Mouse (Mus musculus) natural killer cell, adult 2 months (primary cell): ENCODE results near the gene Lancl1.

Source experiments
- DNase-seq, 2 experiments: peaks; one replicate each; pipeline ENCODE4 v3.0.0; 2022; ENCODE audit warnings: low spot score in 2 of 2

Lancl1 gene

DNA sequence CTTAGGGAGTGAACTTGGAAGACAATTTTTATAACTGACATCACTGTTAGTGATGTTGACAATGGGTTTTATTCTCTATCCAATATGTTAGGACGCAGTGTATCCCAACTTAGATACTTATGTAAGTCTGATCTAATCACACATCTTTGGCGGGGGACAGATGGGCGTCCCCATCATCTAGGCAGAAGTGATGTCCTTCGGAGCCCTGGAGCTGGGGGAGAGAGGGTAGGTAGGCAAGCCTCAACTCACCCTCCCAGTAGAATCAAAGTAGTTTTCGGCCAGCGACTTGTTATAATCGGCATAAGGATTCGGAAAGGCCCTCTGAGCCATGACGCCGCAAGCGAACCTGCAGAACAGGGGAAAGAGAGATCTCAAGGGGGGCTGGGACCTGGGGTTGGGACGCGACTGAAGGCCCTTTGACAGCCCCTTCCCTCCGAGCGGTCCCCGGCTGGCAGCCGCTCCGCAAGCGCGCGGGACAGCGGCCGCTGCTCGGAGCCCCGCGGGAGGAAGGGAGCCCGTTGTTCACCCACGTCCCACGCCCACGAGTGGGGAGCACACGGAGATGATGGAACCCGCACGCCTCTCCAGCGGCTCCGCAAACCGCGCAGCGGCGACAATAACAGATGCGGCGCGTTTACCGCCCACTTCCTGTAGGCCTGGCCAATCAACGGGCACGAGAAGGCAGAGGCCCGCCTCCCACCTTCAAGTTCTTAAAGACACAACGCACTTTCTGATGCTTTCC, at the start of gene Lancl1:
Gene Lancl1, minus strand, starts transcription at position 627 of the 742 bp plus-strand sequence.
- peak; percentile 72 to 82 for DNase-seq

DNA sequence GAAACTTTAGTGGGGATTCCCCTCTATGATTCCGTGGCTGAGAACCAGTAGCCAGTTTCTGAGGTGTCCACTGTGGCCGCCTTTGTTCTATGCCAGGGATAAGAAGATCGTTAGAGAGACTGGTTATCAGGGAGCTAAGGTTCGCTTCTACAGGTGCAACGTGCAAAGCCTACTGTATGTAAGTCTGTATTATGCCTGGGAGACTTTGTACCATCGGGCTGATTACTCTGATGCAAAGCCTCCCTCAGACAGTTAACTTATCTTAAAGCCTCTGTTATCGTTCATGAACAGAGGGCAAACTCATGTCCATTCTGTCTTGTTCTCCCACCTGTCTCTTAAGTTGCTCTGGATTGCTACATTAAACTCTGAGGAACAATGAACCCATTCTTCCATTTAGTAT, 40.5 kb upstream of the Lancl1 start:
- no peak for DNase-seq

DNA sequence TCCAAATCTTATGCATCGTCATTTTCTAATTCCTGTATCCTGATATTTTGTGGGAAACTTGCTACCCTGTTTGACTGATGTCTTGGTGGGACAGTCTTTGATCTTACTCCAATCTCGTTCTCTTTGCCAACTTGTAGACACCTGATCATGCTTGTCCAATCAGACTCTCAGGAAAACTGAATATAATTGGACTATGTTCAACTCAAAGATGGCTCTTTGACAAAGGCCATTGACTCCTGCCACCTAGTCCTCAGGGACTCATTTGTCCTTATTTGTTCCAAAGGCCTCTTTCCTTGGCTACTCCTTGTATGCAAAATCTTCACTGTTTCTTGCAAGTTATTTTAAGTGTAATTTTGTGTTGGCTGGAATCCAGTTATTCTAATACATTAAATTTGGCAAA, 40.0 kb upstream of the Lancl1 start:
- no peak for DNase-seq

DNA sequence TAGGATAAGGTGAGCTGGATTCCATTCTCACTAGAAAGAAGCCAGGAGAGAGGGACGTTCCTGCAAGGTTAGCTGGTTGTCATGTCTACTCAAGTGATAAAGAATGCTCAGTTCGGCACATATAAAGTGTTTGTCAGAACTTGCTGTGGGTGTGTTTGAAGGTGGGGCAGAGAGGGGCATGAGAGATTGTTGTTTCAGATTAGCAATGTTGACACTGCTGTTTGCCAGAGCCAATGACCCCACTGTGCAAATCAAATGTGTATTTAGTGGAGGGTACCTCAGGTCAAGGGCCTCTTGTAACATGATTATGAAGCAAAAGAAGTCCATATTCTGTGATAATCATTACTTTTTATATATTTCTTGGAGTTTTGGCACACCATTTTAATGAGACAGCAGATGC, 39.1 kb upstream of the Lancl1 start:
- DNase-seq, result no peak

DNA sequence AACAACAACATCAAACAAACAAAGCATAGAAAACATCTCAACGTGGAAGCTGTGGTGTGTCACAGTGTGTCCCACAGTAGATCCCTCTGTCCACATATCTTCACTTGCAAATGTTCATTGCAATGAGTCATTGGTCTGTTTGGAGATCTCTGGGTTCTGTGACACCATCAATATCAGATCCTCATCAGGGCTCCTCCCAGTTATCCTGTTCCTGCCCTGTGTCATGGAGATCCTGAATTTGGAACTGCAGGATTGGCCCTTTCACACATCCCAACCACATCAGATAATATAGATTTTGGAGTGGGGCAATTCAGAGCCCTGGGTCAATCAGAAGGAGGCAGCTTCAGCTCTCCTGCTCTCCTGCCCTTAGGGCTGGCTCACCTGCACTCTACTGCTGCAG, 28.9 kb upstream of the Lancl1 start:
- DNase-seq, result no peak

DNA sequence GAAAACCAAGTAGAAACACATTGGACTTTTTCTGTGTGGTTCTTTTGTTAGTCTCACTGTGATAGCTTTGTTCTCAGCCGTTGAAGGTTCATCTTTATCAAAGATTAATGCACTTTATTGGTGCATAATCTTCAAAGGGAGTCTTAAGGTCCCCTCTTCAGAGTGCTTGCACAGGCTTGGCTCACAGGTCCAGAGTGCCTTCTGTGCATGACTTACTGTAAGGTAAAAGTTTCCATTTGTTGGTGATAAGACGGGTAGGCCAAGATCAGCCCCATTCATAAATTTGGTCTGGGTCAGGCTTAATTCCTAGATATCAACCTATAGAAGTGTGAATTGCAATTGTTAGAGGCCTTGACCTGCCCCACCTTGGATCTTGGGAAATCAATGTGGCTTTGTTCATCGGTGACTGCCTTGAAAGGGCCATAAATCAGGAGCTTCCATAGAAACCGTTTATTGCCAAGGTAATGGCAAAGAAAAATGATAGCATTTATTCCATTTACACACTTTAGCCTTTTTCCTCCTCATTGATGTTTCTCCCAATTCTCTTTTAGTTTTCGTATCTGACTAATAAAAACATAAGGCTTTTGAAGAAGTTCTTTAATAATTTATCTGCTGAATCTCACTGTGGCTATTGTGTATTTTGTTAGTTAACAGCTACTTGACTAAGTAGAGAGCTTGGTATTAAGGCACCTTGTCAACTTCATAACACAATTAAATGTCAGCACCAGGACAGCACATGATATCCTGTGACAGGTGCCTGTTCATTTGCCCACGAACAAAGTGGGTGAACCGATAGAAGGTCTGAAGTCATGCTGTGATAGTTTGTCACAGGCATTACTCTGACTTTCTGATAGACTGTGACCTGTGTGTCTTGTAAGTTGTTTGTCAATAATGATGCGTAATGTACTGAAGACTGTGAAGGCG, 26.9 kb upstream of the Lancl1 start:
- no peak for DNase-seq

DNA sequence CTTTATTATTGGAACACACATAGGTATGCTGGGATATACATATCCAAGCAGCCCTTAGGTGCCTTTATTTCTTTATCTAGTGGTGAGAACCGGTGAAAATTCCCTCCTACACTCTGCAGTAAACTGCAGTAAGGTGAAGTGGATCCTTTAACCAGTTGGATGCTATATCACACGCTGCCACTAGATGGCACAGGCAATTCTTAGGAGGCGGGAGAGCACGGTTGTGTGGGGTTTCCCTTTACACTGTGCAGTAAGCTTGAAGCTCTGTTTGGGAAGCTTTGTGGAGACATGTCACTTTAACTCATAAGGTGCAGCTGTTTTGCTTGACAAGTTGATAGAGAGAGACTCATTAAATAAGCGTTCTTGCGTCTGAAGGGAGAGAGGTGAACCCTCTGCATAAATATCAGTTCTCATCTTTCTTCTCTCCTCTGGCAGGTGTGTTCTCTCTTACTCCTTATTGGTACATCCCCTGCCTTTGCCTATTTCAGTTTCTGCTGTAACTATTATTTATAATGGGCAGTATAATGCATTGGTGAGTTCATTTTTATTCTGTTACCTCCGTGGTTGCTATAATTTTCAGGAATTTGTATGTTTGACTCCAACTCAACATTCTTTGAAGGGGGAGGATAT, 22.9 kb upstream of the Lancl1 start:
- peak; percentile 10 to 21 for DNase-seq

DNA sequence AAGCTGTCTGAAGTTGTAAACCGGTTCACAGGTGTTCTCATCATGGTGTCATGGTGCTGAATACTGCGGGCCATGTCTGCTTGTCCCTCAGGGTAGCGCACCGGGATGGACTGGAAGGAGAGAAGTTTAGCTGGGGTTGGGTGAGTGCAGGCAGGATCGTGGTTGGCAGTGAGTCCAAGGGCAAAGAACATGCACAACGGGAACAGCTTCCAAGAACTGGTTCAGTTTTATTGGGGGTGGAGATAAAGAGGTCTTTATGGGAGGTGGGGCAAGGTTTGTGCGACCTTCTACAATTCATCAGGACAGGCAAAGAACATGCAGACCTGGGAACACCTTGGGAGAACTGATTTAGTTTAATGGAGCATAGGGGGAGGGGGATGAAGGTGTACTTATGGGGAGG, 17.1 kb upstream of the Lancl1 start:
- DNase-seq, result no peak

DNA sequence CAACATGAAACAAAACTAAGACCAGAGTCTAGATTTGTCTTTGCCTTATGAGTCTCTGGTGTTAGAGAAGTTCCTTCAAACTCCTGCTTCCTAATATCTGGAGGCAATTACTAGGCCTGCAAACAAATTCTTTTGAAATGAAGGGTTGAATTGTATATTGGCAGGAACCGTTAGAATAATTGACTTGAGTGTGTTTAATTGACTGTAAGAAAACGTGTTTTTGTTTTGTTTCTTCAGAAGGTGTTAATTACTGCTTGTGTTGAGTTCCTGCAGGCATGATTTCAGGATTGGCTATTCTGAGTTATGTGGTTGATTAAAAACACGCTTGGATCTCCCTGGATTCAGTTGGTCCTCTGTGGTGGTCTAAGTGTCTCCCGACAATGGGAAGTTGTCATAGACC, 14.0 kb upstream of the Lancl1 start:
- DNase-seq, result no peak

DNA sequence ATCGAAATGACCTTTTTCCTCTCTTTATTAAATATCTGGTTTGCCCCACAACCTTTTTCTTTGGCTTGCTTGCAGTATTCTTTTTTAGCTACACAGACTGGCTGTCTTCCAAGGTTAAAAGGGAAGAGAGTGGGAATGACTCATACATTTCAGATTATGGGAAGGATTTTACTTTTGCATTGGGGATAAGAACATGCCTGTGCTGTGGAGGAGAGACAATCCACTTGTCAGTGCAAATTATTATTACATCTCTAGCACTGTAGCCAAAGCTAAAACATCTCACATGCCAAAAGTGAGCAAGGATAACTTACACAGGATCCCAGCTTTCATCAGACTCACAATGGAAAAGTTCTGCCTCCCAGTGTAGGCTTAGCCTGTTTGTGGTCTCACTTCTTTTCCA, 10.9 kb upstream of the Lancl1 start:
- no peak for DNase-seq

DNA sequence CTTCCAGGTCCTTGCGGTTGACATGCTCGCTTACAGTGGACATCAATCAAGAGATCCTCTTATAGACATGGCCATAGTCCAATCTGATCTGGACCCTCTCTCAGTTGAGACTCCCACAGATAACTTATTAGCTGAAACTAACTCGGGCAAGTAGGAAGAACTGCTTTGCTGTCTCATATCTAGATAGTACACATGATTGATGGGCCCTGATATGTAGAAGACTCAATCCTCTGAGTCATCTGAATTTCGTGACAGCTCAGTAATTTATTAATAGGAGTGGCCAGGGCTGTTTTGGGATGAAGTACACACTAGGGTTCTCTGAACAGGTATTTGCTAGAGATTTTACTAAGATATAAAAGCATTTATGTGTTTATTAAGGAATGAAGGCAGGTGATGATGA, 10.0 kb upstream of the Lancl1 start:
- DNase-seq, result no peak

DNA sequence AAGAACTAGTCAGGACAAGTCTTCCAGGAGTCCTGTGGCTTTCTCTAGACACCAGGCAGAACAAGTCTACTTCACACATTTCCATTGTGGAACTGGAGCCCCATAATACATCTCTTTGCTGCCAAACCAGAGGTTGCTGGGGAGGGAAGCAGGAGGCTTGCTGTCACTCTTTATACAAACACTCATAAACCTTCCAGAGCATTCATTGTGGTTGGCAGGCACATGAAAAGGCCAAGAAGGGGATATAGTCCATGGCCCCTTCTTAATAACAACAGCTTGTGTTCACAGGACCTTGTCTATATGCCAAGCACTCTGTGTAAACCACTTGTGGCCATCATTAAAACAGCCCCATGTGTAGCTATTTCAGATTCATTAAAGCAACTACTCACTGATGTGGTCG, 6.4 kb upstream of the Lancl1 start:
- no peak for DNase-seq

DNA sequence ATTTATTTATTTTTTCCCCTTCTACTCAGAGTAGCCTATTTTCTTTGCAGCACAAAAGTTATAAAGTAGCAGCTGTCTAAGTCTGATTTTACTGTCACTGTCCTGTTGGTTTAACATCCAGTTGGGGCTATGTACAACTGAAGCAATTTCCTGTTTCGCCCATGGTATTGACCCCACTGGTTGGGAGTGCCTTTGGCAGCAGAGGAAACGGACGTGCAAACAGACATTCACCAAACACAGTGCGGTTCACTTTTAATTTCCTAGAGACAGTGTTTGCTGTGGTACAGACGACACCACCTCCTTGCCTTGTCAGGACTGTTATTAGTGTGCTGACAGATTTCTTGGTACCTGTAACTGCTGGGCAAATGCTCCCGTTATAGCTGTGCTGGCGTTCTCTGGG, 3.9 kb upstream of the Lancl1 start:
- no peak for DNase-seq

DNA sequence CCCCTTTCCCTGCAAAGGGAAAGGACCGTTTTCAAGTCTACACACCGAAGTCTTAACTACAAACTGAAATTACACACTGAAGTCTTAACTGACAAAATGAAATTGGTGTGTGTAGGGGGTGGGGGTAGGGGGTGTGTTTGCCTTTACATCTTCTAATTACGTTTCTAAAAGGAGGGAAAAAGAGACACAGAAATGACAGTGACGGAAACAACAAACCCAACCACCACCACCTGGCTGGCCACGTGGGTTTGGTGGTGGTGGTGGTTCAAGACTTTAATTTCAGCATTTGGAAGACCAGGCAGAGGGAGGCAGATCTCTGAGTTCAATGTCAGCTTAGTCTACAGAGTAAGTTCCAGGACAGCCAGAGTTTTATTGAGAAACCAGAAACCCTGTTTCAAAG, 411 bp upstream of the Lancl1 start:
- DNase-seq, result no peak

DNA sequence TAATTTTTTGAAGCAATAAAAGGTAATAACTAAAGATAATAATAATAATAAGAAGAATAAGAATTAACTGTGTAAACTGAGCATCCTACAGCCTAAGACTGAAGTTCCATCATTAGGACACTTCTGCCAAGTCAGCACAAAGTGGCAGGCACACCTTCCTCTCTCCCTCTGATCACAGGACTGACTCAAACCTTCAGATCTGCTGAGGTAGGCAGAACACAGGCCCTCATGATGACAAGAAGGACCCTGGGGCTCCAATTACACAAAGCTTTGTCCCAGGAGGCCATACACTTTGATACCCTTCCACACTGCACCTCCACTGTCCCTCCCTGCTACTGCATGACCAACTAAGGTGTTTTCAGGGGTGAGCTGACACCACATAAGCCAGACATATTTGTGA, 1.5 kb downstream of the Lancl1 start:
- DNase-seq, result no peak

DNA sequence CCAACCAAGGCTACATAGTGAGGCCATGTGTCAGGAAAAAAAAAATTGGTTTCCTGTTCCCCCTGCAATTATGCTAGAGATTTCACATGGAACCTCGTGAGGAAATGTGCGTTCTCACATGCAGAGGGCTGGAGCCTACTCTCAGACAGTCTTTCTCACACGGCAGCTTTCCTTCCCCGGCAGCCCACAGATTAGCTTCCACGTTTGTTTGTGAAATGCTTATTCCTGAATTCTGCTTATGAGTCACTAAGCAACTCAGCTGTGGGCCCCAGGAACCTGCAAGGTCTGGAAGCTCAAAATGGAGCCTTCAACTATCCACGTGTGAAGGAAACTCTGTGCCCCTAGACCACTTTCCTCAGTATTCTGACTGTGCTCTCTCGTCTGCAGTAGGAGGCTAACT, 5.4 kb downstream of the Lancl1 start:
- no peak for DNase-seq

DNA sequence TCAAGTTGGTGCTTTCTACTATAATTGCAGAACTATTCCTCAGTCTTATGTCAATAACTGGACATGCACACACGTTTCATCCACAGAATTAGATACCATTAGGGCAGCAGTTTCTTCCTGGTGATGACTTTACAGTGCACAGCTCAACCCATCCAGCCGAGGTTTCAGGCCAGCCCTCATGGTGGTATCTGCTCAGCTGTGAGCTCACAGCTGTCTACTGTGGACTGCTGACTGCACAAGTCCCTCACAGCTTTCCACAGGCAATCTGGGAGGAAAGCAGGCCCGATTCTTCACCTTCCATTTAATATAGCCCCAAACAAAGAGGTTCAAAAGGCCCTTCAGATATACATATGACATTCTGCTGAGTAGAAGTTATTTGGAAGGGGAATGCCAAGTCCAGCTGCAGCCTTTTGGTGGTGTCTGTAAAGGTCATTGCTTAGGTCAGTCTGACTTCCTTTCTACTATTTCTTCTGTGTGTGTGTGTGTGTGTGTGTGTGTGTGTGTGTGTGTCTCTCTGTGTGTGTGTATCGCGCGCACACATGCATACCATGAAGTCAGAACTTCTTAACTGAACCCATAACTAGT, 11.7 kb downstream of the Lancl1 start:
- no peak for DNase-seq

DNA sequence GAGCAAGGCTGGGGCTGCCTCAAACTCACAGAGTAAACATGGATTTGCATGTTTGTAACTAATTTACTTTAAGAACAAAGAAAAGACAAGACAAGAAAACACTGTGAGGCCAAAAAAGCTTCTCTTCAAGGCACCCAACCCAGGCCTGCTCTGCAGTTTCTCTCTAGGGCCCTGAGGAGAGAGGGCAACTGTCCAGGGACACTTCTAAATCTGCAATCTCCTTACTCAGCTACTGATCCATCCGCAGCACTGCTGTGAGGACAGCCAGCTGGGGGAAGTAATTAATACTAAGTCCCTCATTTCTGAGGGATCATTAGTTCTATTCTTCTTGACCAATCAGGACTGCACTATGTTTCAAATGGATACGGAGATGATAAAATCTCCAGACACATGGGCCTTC, 12.5 kb downstream of the Lancl1 start:
- DNase-seq, result no peak

DNA sequence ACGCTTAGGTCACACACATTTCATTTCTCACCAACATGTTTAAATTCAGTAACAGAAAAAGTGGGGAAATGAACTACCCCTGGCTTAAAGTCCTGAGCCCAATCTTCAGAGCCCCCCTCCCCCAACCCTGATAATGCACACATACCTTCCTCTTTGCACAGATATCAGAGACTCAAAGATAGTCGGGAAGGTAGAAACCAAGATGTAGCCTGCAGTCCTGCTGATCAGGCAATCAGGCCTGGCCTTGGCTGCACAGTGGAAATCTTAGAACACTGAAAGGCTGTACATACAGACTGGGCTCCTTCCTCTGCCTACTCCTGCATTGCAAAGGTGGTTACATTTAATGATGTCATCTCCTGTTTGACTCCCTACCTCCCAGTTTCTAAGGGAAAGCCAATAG, 15.9 kb downstream of the Lancl1 start:
- DNase-seq, result no peak

DNA sequence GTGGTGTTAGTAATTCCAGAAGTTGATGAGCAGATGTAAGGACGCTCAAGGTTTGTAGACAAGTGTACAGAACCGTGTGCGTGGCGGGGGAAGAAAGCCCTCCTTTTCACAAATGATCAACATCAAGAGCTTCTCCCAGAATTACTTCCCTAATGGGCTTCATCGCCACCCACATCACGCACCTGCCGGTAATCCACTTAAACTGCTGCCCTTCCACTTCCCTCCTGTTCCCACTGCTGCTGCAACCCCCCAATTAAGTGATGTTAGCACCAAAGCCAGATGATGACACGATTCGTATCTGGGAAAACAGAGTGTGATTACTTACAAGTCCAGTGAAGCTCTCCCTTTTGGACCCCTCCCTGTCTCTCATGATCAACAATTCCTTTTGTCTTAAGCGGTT, 16.6 kb downstream of the Lancl1 start:
- DNase-seq, result no peak

DNA sequence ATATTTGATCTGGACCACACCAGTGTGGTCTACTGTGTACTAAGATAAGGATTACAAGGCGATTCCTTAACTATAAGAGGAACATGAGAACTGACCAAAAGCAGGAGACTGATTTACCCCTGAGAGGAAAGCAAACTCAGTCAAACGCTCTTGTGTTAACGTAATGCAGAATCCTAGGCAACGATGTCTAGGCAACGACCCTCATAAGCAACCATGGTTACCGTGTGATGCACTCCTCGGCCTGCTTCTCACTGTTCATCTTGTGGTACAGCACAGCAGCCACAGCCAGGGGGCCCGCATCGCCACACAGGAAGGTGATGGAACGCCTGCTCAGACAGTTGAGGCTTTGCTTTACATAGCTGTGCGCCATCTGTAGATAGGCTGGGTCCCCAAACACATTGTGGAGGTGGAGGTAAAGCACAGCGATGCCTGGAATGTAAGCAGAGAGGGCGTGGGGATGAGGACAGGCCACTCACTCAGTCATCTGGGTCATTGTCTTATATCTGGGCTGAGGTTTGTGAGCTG, 18.0 kb downstream of the Lancl1 start:
- DNase-seq, result no peak
